Mouse (Mus musculus): ENCODE measurements around the gene Abat.

- no peak for TF ChIP-seq CTCF (IDR thresholded peaks at IDR 0.05; ENCODE audit: low read depth, low read length)
- TF ChIP-seq POLR2A (IDR thresholded peaks at IDR 0.05; ENCODE audit: extremely low read depth, insufficient read depth, low read length) = no peak
Observed at GRCm38 (mm10) chr16:8570901-8571615, 57.8 kb downstream of the Abat start.

All from liver, adult 2 months (tissue).